Mouse (Mus musculus) forebrain, embryonic 16.5 days (tissue): ENCODE measurements around the gene Them4. TPM values are rescaled to one million over a fixed set of nuclear protein-coding genes. Genes with fewer than 3 reads are reported as not detected.
"Not testable (repeated sequence)": the region's sequence is repeated elsewhere in the genome, so short reads cannot be mapped to it uniquely, and the experiment has no call there.

Source experiments
- ATAC-seq: fragments of 200-750 bp; cut with Nextera tagmentation; 2 replicates; pipeline ENCODE4 v1.8.0; 2017; ENCODE audit warnings: mild to moderate bottlenecking, moderate library complexity
- H3K27ac ChIP-seq: fragments of 300-500 bp; sonication (generic); 2 replicates; pipeline ENCODE4 v1.5.1; 2014; ENCODE audit warnings: low read length, control low read depth
- H3K27me3 ChIP-seq: fragments of 300-500 bp; sonication (generic); replicated peaks from 2 replicates; pipeline ENCODE4 v1.6.1; 2014; ENCODE audit warnings: low read length; ENCODE audit not compliant: control insufficient read depth, insufficient read depth
- H3K36me3 ChIP-seq: fragments of 300-500 bp; sonication (generic); 2 replicates; pipeline ENCODE4 v1.6.1; 2014; ENCODE audit not compliant: control insufficient read depth, insufficient read depth
- H3K4me1 ChIP-seq: fragments of 300-500 bp; sonication (generic); replicated peaks from 2 replicates; pipeline ENCODE4 v1.6.1; 2014; ENCODE audit warnings: low read length; ENCODE audit not compliant: control insufficient read depth, insufficient read depth
- H3K4me2 ChIP-seq: fragments of 300-500 bp; sonication (generic); 2 replicates; pipeline ENCODE4 v1.6.1; 2014; ENCODE audit warnings: mild to moderate bottlenecking, low read length, control low read depth
- H3K4me3 ChIP-seq: fragments of 300-500 bp; sonication (generic); replicated peaks from 2 replicates; pipeline ENCODE4 v1.5.1; 2014; ENCODE audit warnings: mild to moderate bottlenecking, low read length, control low read depth
- H3K9ac ChIP-seq: fragments of 300-500 bp; sonication (generic); replicated peaks from 2 replicates; pipeline ENCODE4 v1.6.1; 2014; ENCODE audit warnings: low read depth, low read length, control low read depth
- H3K9me3 ChIP-seq: fragments of 300-500 bp; sonication (generic); 2 replicates; pipeline ENCODE4 v1.6.1; 2016; ENCODE audit warnings: low read length; ENCODE audit not compliant: control insufficient read depth
- WGBS: fragments of 180-500 bp; shearing (Covaris S2); extraction: QIAGEN DNeasy Blood & Tissue Kit; methylation state at CpG from one replicate; pipeline ENCODE4 v1.1.7; 2014; 5-methylcytosine and 5-hydroxymethylcytosine counted together
- polyA plus RNA-seq: library from polyadenylated mRNA; unstranded; fragments of >200 nt; fragmentation: Nextera tagmentation; extraction: Ambion mirVana; gene quantifications from 2 replicates; pipeline ENCODE4 v1.2.1, GENCODE M21; 2015

Them4 gene
- polyA plus RNA-seq, result 35.0 and 41.4 TPM in 2 replicates

DNA sequence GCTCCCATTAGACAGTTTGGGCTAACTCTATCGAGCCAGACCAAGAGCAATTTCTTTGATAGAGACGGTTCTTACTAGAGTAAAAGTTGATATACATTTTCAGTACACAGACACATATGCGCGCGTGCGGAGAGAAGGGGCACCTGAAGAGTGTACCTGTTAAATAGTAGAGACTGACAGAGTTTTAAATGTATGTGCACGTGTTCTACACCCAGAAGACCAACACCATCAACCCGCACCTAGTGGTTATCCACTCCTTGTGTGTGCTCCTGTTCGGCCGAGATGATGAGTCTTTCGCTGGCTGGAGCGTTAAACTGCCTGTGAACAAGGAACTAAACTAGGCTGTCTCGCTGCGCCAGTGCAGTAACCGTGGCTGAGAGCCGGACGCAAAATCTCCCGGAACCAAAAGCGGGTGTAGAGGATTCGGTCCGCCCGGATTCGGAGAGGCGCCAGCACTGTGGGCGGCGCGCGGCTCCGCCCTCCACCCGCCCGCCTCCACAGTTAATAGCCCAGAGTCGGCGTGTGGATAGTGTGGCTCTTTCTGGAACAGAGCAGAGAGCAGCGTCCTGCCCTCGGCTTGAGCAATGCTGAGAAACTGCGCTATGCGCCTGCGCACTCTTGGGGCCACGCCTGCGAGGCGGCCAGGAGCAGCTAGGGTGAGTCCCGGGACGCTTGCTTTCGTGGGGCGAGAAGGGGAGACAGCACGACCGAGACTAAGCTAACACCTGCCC is at the start of gene Them4:
Gene Them4, plus strand, starts transcription at position 457 of the 731 bp plus-strand sequence.
- H3K36me3 ChIP-seq, result no peaks in the 10 kb centered on the region
- no peaks in the 10 kb centered on the region for H3K9me3 ChIP-seq
- peak within 1 kb of the TSS; percentile 72 for H3K4me2 ChIP-seq
- 1% methylated on average over 47 of the region's 47 CpGs for WGBS
- peak within 1 kb of the TSS; percentile 82 for H3K4me3 ChIP-seq
- peak within 1 kb of the TSS; percentile 82 for H3K9ac ChIP-seq
- ATAC-seq, result peak; percentile 99
- H3K4me1 ChIP-seq, result peaks cover 9% of the 10 kb centered on the region
- H3K27ac ChIP-seq, result peak within 1 kb of the TSS; percentile 72
- H3K27me3 ChIP-seq, result no peaks in the 10 kb centered on the region

DNA sequence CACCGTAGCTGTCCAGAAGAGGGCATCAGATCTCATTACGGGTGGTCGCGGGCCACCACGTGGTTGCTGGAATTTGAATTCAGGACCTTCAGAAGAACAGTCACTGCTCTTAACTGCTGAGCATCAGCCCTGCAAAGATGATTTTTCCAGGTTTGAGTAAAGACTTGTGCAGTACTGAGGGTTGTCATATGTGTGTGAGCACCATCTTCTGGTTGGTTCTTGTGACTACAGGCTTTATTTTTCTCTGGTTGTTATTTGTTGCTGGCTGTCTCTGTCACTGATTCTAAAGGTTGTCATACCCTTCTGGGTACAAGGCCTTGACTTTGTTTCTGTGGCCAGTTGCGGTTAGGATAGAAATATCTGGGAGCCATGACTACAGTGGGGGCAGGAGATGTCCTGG is 49.3 kb upstream of the Them4 start:
- Histone ChIP-seq H3K4me1 (no peaks in the 10 kb centered on the region), H3K9me3 (no peaks in the 10 kb centered on the region), H3K9ac (no peak overlapping the region), H3K4me2 (no peak overlapping the region), H3K27me3 (no peaks in the 10 kb centered on the region), H3K4me3 (no peak overlapping the region), H3K27ac (no peak overlapping the region), H3K36me3 (no peaks in the 10 kb centered on the region)
- peak; percentile 68 for ATAC-seq
- 58% methylated on average over 6 of the region's 6 CpGs for WGBS

DNA sequence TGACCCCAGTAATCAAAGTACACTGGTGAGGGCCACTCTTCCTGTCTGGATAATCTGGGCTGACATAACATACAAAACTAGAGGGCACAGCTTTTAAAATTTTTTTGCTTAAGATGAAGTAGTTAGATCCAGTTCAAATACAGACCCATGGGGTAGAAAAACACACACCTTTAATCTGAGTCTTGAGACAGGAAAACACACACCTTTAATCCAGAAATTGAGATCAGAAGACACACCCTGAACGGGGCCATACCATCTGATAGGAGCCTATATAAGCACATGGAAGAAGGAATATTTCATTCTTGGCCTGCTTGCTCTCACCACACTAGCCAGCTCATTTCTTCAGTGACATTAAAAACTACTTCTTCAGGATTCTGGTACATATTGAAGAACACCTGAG is 46.2 kb upstream of the Them4 start, which contains the start of gene Gm4778:
Gene Gm4778, plus strand, starts transcription at position 301 of the 400 bp plus-strand sequence.
- not testable (repeated sequence) for H3K9ac ChIP-seq, H3K4me1 ChIP-seq, H3K36me3 ChIP-seq, H3K4me3 ChIP-seq, H3K9me3 ChIP-seq, H3K27me3 ChIP-seq, H3K27ac ChIP-seq, ATAC-seq, H3K4me2 ChIP-seq
- WGBS, result 90% methylated on average over 1 of the region's 1 CpGs

DNA sequence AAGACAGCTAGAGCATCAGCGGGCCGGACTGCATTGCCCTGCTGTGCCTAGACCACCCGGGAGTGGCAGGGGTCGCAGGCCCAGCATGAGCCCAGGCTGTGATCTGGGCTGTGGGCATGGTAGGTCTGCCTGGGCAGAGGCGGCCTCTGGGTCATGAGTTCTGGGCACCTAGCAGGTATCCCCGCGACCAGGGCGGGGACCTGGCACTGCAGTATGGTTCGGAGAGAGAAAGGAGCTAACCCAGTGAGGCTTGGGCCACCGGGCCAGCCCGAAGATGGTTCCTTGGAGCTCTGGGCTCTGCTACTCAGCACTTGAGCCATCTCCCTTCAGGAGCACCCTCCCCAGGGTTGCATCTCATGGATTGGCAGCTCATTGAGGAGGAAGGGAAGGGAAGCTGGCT is 33.9 kb upstream of the Them4 start:
- H3K4me3 ChIP-seq, result no peak overlapping the region
- H3K27me3 ChIP-seq, result no peaks in the 10 kb centered on the region
- H3K27ac ChIP-seq, result no peak overlapping the region
- H3K9ac ChIP-seq, result no peak overlapping the region
- no peaks in the 10 kb centered on the region for H3K9me3 ChIP-seq
- ATAC-seq, result no peak
- H3K4me1 ChIP-seq, result no peaks in the 10 kb centered on the region
- H3K36me3 ChIP-seq, result no peaks in the 10 kb centered on the region
- no peak overlapping the region for H3K4me2 ChIP-seq
- WGBS, result 93% methylated on average over 11 of the region's 11 CpGs

DNA sequence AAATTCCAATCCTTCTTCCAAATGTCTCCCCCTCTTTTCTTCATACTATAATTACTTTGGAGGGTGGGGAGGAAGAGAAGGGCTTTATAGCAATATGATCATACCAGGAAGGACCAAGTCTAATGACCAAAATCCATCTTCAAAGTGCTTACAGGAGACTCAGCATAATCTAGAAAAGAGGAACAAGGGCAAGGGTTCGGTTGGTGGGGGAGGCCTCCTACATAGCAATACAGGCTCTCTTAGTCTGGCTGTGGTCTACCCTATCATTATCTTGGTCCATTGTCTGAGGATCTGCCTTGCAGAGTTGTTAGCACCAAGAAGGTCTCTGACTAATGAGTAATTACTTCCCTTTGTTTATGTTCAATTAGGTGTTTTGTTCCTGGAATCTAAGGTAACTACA is 4.4 kb upstream of the Them4 start:
- Histone ChIP-seq H3K4me2 (no peak overlapping the region), H3K9me3 (no peaks in the 10 kb centered on the region), H3K27ac (no peak overlapping the region), H3K9ac (no peak overlapping the region), H3K4me1 (peaks cover 3% of the 10 kb centered on the region; the same call in 1 of the 2 replicates), H3K27me3 (no peaks in the 10 kb centered on the region), H3K4me3 (no peak overlapping the region), H3K36me3 (no peaks in the 10 kb centered on the region)
- ATAC-seq, result no peak
- WGBS, result 80% methylated on average over 1 of the region's 1 CpGs

DNA sequence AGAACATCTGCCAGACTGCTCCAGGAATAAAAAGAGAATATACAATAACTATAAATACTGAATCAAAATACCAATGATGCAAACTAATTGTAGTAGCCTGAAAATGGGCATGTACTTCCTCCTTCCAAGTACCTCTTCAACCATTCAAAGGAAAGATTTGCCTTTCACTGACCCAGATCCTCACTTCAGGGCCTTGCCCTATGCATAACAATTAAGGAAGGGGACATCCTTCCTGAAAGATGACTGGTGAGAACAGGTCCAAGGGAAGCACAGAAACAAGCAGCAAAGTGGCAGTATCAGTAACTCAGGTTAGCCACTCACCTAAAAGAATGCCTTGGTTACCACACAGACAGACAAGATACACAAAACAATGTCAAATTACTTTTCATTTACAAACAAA is 2.9 kb upstream of the Them4 start:
- ATAC-seq, result no peak
- no peak overlapping the region for H3K4me2 ChIP-seq

DNA sequence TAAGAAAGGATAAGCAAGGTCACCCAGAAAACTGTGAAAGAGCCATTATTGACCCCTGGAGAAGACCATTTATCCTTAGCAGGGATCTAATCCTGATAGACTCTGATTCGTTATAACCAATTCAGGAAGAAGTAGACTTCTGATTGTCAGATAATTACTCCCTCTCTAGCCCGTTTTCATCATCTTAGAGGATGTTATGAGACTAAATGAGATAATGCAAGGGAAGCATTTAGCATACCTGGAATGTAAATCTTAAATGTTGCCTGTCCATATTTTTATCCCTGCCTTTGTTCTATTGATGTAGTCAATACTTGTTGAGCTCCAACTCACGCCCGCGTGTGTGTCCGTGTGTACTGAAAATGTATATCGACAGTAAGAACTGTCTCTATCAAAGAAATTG is 602 bp downstream of the Them4 start:
- Histone ChIP-seq H3K27ac (peak overlapping the region; percentile 72), H3K9ac (peak overlapping the region; percentile 82), H3K4me2 (peak overlapping the region; percentile 72), H3K4me1 (peaks cover 9% of the 10 kb centered on the region), H3K36me3 (no peaks in the 10 kb centered on the region), H3K4me3 (peak overlapping the region; percentile 82), H3K27me3 (no peaks in the 10 kb centered on the region), H3K9me3 (no peaks in the 10 kb centered on the region)
- no peak for ATAC-seq
- WGBS, result 46% methylated on average over 7 of the region's 7 CpGs

More for the DNA sequence above, 2.9 kb upstream of the Them4 start:
- peaks cover 9% of the 10 kb centered on the region for H3K4me1 ChIP-seq
- no peak overlapping the region for H3K9ac ChIP-seq
- no peak overlapping the region for H3K27ac ChIP-seq
- H3K9me3 ChIP-seq, result no peaks in the 10 kb centered on the region
- H3K36me3 ChIP-seq, result no peaks in the 10 kb centered on the region
- H3K27me3 ChIP-seq, result no peaks in the 10 kb centered on the region
- no peak overlapping the region for H3K4me3 ChIP-seq

DNA sequence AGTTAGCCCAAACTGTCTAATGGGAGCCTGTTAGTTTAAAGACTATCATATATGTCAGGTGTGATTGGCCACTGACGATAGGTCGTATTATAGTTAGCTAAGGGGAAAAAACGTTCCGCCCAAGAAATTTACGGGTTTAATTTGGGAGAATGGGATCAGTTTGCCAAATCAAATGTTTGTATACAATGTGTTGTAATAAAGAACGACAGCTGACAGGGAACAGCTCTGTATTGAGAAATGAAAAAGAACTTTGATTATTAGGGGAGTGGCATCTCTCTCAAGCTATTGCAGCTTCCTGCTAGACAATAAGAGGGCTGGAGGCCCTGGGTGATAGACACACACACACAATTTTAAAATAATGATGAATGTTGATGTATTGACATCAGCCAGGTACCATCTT is 1.0 kb downstream of the Them4 start:
- H3K4me3 ChIP-seq, result peak overlapping the region; percentile 82
- no peak overlapping the region; the same call in 1 of the 2 replicates for H3K9ac ChIP-seq
- peaks cover 9% of the 10 kb centered on the region for H3K4me1 ChIP-seq
- H3K4me2 ChIP-seq, result peak overlapping the region; percentile 72
- H3K27me3 ChIP-seq, result no peaks in the 10 kb centered on the region
- 65% methylated on average over 6 of the region's 6 CpGs for WGBS
- no peak for ATAC-seq
- H3K27ac ChIP-seq, result no peak overlapping the region
- H3K36me3 ChIP-seq, result no peaks in the 10 kb centered on the region
- H3K9me3 ChIP-seq, result no peaks in the 10 kb centered on the region

DNA sequence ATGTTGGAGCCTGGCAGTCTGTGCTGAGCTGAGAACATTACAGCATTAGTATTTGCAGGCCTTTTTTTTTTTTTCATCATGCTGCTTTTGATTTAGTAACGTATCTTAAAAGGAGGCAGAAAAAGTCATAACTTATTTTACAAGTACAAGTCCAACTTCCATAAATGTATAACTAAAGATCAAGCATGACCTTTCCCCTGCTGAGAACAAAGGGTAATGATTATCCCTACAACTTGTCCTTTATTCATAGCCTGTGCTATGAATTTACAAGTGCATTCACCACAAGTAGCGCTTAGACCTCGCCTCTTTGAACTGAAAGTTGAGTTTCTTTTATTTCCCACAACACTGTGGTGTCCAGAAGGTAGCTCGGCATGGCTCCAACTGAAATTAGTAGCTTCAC is 1.5 kb downstream of the Them4 start:
- H3K4me1 ChIP-seq, result peaks cover 9% of the 10 kb centered on the region
- no peak for ATAC-seq
- no peaks in the 10 kb centered on the region for H3K9me3 ChIP-seq
- H3K27ac ChIP-seq, result no peak overlapping the region
- H3K9ac ChIP-seq, result no peak overlapping the region
- no peaks in the 10 kb centered on the region for H3K27me3 ChIP-seq
- 74% methylated on average over 4 of the region's 4 CpGs for WGBS
- peak overlapping the region; percentile 72 for H3K4me2 ChIP-seq
- no peaks in the 10 kb centered on the region for H3K36me3 ChIP-seq
- no peak overlapping the region for H3K4me3 ChIP-seq
